Mouse (Mus musculus): ENCODE results near the gene Lyve1.

DNA sequence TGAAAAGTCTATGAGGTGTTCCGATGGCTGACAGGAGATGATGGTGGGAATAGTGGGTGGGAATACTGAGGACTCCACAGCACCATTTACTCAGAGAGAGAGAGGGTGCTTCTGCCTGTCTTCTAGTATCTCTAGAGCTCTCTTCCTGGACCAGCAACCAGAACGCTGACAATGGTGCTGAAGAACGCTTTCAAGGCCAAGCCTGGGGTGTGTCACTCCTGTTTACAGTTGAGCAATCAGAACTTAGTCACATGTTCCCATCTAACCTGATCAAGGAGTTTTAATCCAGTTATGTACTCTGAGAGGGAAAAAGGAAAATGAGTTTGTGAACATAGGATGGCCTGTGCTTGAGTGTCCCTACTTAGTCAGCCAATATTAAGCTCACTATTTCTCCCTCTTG lies 3.0 kb upstream of the Lyve1 start:
- TF ChIP-seq CTCF (IDR thresholded peaks at IDR 0.05; ENCODE audit: low read depth, low read length) (no peak), EP300 (IDR thresholded peaks at IDR 0.05; ENCODE audit: insufficient read depth, low read depth, low read length) (no peak), POLR2A (IDR thresholded peaks at IDR 0.05; ENCODE audit: insufficient read depth, low read length) (no peak)
